Mouse (Mus musculus) CH12.LX (cell line): ENCODE data around the gene Klk1. TPM values are rescaled to one million over a fixed set of nuclear protein-coding genes. Genes with fewer than 3 reads are reported as not detected.

Experiments used
- DNase-seq: peaks from one replicate; pipeline ENCODE4 v3.0.0-alpha.2; 2013; ENCODE audit errors: extremely low read depth
- H3K27ac ChIP-seq: 2 replicates; pipeline ENCODE4 v1.5.1; 2012; ENCODE audit warnings: low read depth, mild to moderate bottlenecking, control low read depth, moderate library complexity; ENCODE audit not compliant: insufficient read depth
- H3K27me3 ChIP-seq: replicated peaks from 2 replicates; pipeline ENCODE3; 2012; ENCODE audit warnings: inconsistent platforms
- H3K36me3 ChIP-seq, 2 experiments: replicated peaks in 1 of 2; 2 replicates each; pipeline versions ENCODE3 to v1.6.1; 2012; ENCODE audit warnings: inconsistent platforms in 1 of 2, low read length in 1 of 2, mild to moderate bottlenecking in 1 of 2, mixed read lengths in 1 of 2, moderate library complexity in 1 of 2; ENCODE audit not compliant: control insufficient read depth in 1 of 2, insufficient read depth in 1 of 2
- H3K4me1 ChIP-seq, 2 experiments: 2 replicates each; pipeline ENCODE4 v1.6.1; 2012; ENCODE audit warnings: inconsistent platforms in 1 of 2, moderate library complexity in 1 of 2; ENCODE audit not compliant: insufficient read depth in 2 of 2, control insufficient read depth in 1 of 2
- H3K4me2 ChIP-seq: 2 replicates; pipeline ENCODE4 v1.6.1; 2012; ENCODE audit warnings: low read depth, mild to moderate bottlenecking, control low read depth; ENCODE audit not compliant: poor library complexity, insufficient read depth, severe bottlenecking
- H3K4me3 ChIP-seq, 3 experiments: fragments of 150-350 bp in 1 of 3; sonication (generic) in 1 of 3; replicated peaks in 1 of 3; 2 replicates each; pipeline versions ENCODE3 to v1.5.1; 2011 to 2012; ENCODE audit warnings: low read depth in 2 of 3, low read length in 2 of 3, mild to moderate bottlenecking in 2 of 3, moderate library complexity in 2 of 3, control low read depth in 1 of 3, improper control_type of control experiment in 1 of 3, inconsistent platforms in 1 of 3, mixed read lengths in 1 of 3; ENCODE audit not compliant: poor library complexity in 1 of 3
- H3K79me2 ChIP-seq: replicated peaks from 2 replicates; pipeline ENCODE4 v1.6.1; 2012; ENCODE audit warnings: mild to moderate bottlenecking, moderate library complexity; ENCODE audit not compliant: control insufficient read depth, poor library complexity, insufficient read depth, severe bottlenecking; ENCODE audit errors: extremely low read depth
- H3K9ac ChIP-seq: 2 replicates; pipeline ENCODE4 v1.6.1; 2012; ENCODE audit warnings: low read depth, mild to moderate bottlenecking, control low read depth, moderate library complexity; ENCODE audit not compliant: insufficient read depth
- H3K9me3 ChIP-seq: replicated peaks from 2 replicates; pipeline ENCODE3; 2012; ENCODE audit warnings: low read length, inconsistent platforms, mixed read lengths
- BHLHE40 ChIP-seq: IDR thresholded peaks from 2 replicates; pipeline ENCODE4 v1.6.1; 2011; ENCODE audit warnings: mild to moderate bottlenecking, low read depth, low read length, improper control_type of control experiment
- CHD1 ChIP-seq: IDR thresholded peaks from 2 replicates; pipeline ENCODE4 v1.6.1; 2012; ENCODE audit warnings: low read depth, low read length, improper control_type of control experiment, inconsistent platforms
- CHD2 ChIP-seq: IDR thresholded peaks from 2 replicates; pipeline ENCODE4 v1.6.1; 2011; ENCODE audit warnings: low read length, improper control_type of control experiment
- CTCF ChIP-seq, 2 experiments: IDR thresholded peaks in 1 of 2; conservative IDR thresholded peaks in 1 of 2; 2 replicates each; pipeline ENCODE4 v1.5.1; 2011 to 2012; ENCODE audit warnings: low read depth in 2 of 2, low read length in 2 of 2, improper control_type of control experiment in 1 of 2, inconsistent platforms in 1 of 2, mild to moderate bottlenecking in 1 of 2, moderate library complexity in 1 of 2
- E2F4 ChIP-seq: IDR thresholded peaks from 2 replicates; pipeline ENCODE4 v1.6.1; 2011; ENCODE audit warnings: low read depth, low read length, improper control_type of control experiment; ENCODE audit not compliant: insufficient replicate concordance
- ELF1 ChIP-seq: IDR thresholded peaks from 2 replicates; pipeline ENCODE4 v1.6.1; 2014; ENCODE audit warnings: low read depth, mild to moderate bottlenecking, inconsistent platforms, low read length, improper control_type of control experiment
- EP300 ChIP-seq: IDR thresholded peaks from 2 replicates; pipeline ENCODE4 v1.6.1; 2011; ENCODE audit warnings: low read length, improper control_type of control experiment
- ETS1 ChIP-seq: conservative IDR thresholded peaks from 2 replicates; pipeline ENCODE4 v1.6.1; 2012; ENCODE audit warnings: low read depth, mild to moderate bottlenecking, inconsistent platforms, low read length, improper control_type of control experiment, moderate library complexity
- GABPA ChIP-seq: IDR thresholded peaks from 2 replicates; pipeline ENCODE4 v1.6.1; 2012; ENCODE audit warnings: low read depth, low read length, improper control_type of control experiment, inconsistent platforms; ENCODE audit not compliant: insufficient replicate concordance
- HCFC1 ChIP-seq: IDR thresholded peaks from 2 replicates; pipeline ENCODE4 v1.6.1; 2012; ENCODE audit warnings: low read depth, mild to moderate bottlenecking, inconsistent platforms, low read length, improper control_type of control experiment
- IRF4 ChIP-seq: IDR thresholded peaks from 2 replicates; pipeline ENCODE4 v1.6.1; 2014; ENCODE audit warnings: low read depth, mild to moderate bottlenecking, inconsistent platforms, low read length, improper control_type of control experiment
- JUN ChIP-seq: IDR thresholded peaks from 2 replicates; pipeline ENCODE4 v1.6.1; 2011; ENCODE audit warnings: low read depth, mild to moderate bottlenecking, low read length, improper control_type of control experiment, moderate library complexity; ENCODE audit not compliant: insufficient read depth
- JUND ChIP-seq: conservative IDR thresholded peaks from 2 replicates; pipeline ENCODE4 v1.6.1; 2011; ENCODE audit warnings: low read depth, low read length, improper control_type of control experiment
- KAT2A ChIP-seq: IDR thresholded peaks from 2 replicates; pipeline ENCODE4 v1.6.1; 2012; ENCODE audit warnings: low read length, improper control_type of control experiment, inconsistent platforms; ENCODE audit not compliant: insufficient replicate concordance
- MAFK ChIP-seq: IDR thresholded peaks from 2 replicates; pipeline ENCODE4 v1.6.1; 2011; ENCODE audit warnings: low read length, improper control_type of control experiment; ENCODE audit not compliant: insufficient replicate concordance
- MAX ChIP-seq: IDR thresholded peaks from 2 replicates; pipeline ENCODE4 v1.6.1; 2011; ENCODE audit warnings: low read length, improper control_type of control experiment
- MAZ ChIP-seq: IDR thresholded peaks from 2 replicates; pipeline ENCODE4 v1.6.1; 2012; ENCODE audit warnings: low read depth, mild to moderate bottlenecking, inconsistent platforms, low read length, improper control_type of control experiment, moderate library complexity
- MEF2A ChIP-seq: IDR thresholded peaks from 2 replicates; pipeline ENCODE4 v1.6.1; 2014; ENCODE audit warnings: low read depth, mild to moderate bottlenecking, inconsistent platforms, low read length, improper control_type of control experiment, borderline replicate concordance
- MXI1 ChIP-seq: IDR thresholded peaks from 2 replicates; pipeline ENCODE4 v1.6.1; 2011; ENCODE audit warnings: mild to moderate bottlenecking, low read depth, low read length, improper control_type of control experiment
- MYC ChIP-seq: IDR thresholded peaks from 2 replicates; pipeline ENCODE4 v1.6.1; 2011; ENCODE audit warnings: low read depth, mild to moderate bottlenecking, improper control_type of control experiment, low read length
- NELFE ChIP-seq: IDR thresholded peaks from 2 replicates; pipeline ENCODE4 v1.6.1; 2011; ENCODE audit warnings: low read depth, low read length, improper control_type of control experiment
- NRF1 ChIP-seq: IDR thresholded peaks from 2 replicates; pipeline ENCODE4 v1.6.1; 2014; ENCODE audit warnings: low read depth, mild to moderate bottlenecking, inconsistent platforms, low read length, improper control_type of control experiment, moderate library complexity
- PAX5 ChIP-seq: IDR thresholded peaks from 2 replicates; pipeline ENCODE4 v1.6.1; 2012; ENCODE audit warnings: low read length, inconsistent platforms, mixed read lengths
- POLR2A ChIP-seq: IDR thresholded peaks from 2 replicates; pipeline ENCODE4 v1.6.1; 2011; ENCODE audit warnings: low read depth, mild to moderate bottlenecking, improper control_type of control experiment, low read length
- POLR2AphosphoS2 ChIP-seq: IDR thresholded peaks from 2 replicates; pipeline ENCODE4 v1.6.1; 2011; ENCODE audit warnings: low read depth, low read length, improper control_type of control experiment
- RAD21 ChIP-seq: IDR thresholded peaks from 2 replicates; pipeline ENCODE4 v1.6.1; 2011; ENCODE audit warnings: low read depth, mild to moderate bottlenecking, low read length, improper control_type of control experiment, moderate library complexity
- RCOR1 ChIP-seq: conservative IDR thresholded peaks from 2 replicates; pipeline ENCODE4 v1.6.1; 2012; ENCODE audit warnings: low read depth, mild to moderate bottlenecking, inconsistent platforms, low read length, improper control_type of control experiment
- SIN3A ChIP-seq: IDR thresholded peaks from 2 replicates; pipeline ENCODE4 v1.6.1; 2012; ENCODE audit warnings: low read length, improper control_type of control experiment, inconsistent platforms
- TBP ChIP-seq: conservative IDR thresholded peaks from 2 replicates; pipeline ENCODE4 v1.6.1; 2011; ENCODE audit warnings: low read depth, low read length, improper control_type of control experiment
- TCF12 ChIP-seq: IDR thresholded peaks from 2 replicates; pipeline ENCODE4 v1.6.1; 2014; ENCODE audit warnings: low read depth, mild to moderate bottlenecking, inconsistent platforms, low read length, improper control_type of control experiment
- UBTF ChIP-seq: IDR thresholded peaks from 2 replicates; pipeline ENCODE4 v1.6.1; 2012; ENCODE audit warnings: low read depth, mild to moderate bottlenecking, inconsistent platforms, low read length, improper control_type of control experiment, moderate library complexity
- USF1 ChIP-seq: IDR thresholded peaks from 2 replicates; pipeline ENCODE4 v1.6.1; 2014; ENCODE audit warnings: low read depth, mild to moderate bottlenecking, inconsistent platforms, low read length, improper control_type of control experiment
- USF2 ChIP-seq: conservative IDR thresholded peaks from 2 replicates; pipeline ENCODE4 v1.6.1; 2011; ENCODE audit warnings: low read depth, low read length, improper control_type of control experiment
- ZC3H11A ChIP-seq: IDR thresholded peaks from 2 replicates; pipeline ENCODE4 v1.6.1; 2012; ENCODE audit warnings: low read depth, mild to moderate bottlenecking, inconsistent platforms, low read length, improper control_type of control experiment
- ZKSCAN1 ChIP-seq: IDR thresholded peaks from 2 replicates; pipeline ENCODE4 v1.6.1; 2012; ENCODE audit warnings: low read depth, inconsistent platforms, low read length, improper control_type of control experiment, borderline replicate concordance
- ZMIZ1 ChIP-seq: IDR thresholded peaks from 2 replicates; pipeline ENCODE4 v1.6.1; 2012; ENCODE audit warnings: low read depth, mild to moderate bottlenecking, inconsistent platforms, low read length, improper control_type of control experiment
- ZNF384 ChIP-seq: IDR thresholded peaks from 2 replicates; pipeline ENCODE4 v1.6.1; 2012; ENCODE audit warnings: low read depth, low read length, improper control_type of control experiment, inconsistent platforms
- dilution Hi-C: fragments of 300-500 bp; cut with MboI; formaldehyde crosslinking; loops from 2 replicates; pipeline ENCODE4 v1.14.3; 2020; ENCODE audit warnings: low sequenced_read_pairs; ENCODE audit not compliant: extremely low pct_unique_long_range_greater_than_20kb, extremely low pct_ligation_motif_present
- in situ Hi-C: fragments of 300-500 bp; cut with MboI; formaldehyde crosslinking; loops from 3 replicates; pipeline ENCODE4 v1.14.3; 2019; ENCODE audit warnings: low sequenced_read_pairs, low pct_ligation_motif_present, low pct_unique_long_range_greater_than_20kb, mixed read lengths
- polyA plus RNA-seq: library from polyadenylated mRNA; unstranded; fragments of >175 nt; gene quantifications from 2 replicates; pipeline ENCODE4 v1.2.1, GENCODE M21; 2012; ENCODE audit warnings: low read depth; ENCODE audit not compliant: insufficient read length
- total RNA-seq, 2 experiments: library from RNA; depleted of rRNA; stranded (reverse); fragments of 300-350 nt in 1 of 2; fragments of >200 nt in 1 of 2; gene quantifications; 2 replicates each; pipeline ENCODE4 v1.2.3; 2012 to 2014

The Klk1 gene
- total and polyA plus RNA-seq, 3 experiments, result not detected

DNA sequence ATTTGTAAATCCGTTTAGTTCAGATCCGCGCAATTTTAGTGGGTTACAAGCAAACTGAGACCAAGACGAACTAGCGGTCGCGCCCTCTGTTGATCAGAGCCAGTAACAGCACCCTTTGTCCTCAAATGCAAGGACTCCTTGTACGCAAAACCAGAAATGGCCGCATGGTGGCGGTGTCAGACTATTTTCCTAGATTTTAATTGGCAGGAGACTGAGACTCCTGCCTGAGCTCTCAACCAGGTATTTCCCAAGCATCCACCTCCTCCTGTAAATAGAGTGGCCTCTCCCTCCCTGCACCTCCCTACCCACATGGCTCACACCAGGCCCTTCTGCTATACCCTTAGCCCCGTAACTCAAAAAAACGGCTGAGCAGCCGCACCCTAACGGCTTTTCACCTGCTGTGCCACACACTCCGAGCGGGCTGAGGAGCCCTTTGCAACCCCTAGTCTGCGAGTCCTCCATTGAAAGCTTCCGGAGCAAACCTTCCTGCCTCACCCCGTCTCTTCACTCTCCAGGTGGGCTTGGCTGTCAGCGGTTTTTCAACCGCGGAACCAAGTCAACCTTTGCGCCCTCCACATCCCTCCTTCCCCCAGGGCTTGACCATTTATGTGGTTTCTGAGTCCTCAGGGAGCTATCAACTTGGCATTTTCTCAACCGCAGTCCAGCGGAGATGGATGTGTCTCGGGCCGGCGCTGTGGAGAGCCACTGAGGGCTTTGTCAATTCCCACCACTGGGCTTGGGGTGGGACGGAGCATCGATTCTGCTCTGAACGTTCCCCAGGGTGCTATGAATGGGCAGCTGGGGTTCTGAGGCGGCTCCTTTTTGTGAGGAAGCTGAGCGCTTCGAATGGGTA lies 37.9 kb downstream of the Klk1 start:
- H3K4me2 ChIP-seq, result peak overlapping the region; percentile 33
- TF ChIP-seq NRF1 (peak; percentile 45), MAX (peak; percentile 32; the same call in 1 of the 2 replicates), MAZ (peak; percentile 60; the same call in 1 of the 2 replicates), MAFK (no peak), E2F4 (peak; percentile 38; the same call in 1 of the 2 replicates), IRF4 (peak; percentile 30; the same call in 1 of the 2 replicates), NELFE (peak; percentile 75; the same call in 1 of the 2 replicates), GABPA (no peak), CHD2 (no peak), ZKSCAN1 (no peak), JUN (no peak), CTCF (conservative IDR thresholded peaks at IDR 0.05 in 1 of 2, IDR thresholded peaks at IDR 0.05 in 1 of 2; ENCODE audit: low read depth in 2 of 2, low read length in 2 of 2) (peak; percentile 88 to 99), UBTF (no peak), ZMIZ1 (no peak), TBP (no peak), SIN3A (peak; percentile 50; the same call in 1 of the 2 replicates), MEF2A (peak; percentile 72; the same call in 1 of the 2 replicates), RAD21 (peak; percentile 95), EP300 (0 out of 2 replicates have a peak, but pooled peaks have one; percentile 2), MXI1 (no peak), RCOR1 (no peak), PAX5 (no peak), ZC3H11A (peak; percentile 90), CHD1 (no peak), POLR2AphosphoS2 (no peak), KAT2A (no peak), ZNF384 (peak; percentile 80), MYC (peak; percentile 65; the same call in 1 of the 2 replicates), TCF12 (0 out of 2 replicates have a peak, but pooled peaks have one; percentile 36), USF2 (no peak), POLR2A (no peak), ETS1 (no peak), USF1 (no peak), BHLHE40 (0 out of 2 replicates have a peak, but pooled peaks have one; percentile 27), ELF1 (peak; percentile 44; the same call in 1 of the 2 replicates), HCFC1 (peak; percentile 21; the same call in 1 of the 2 replicates), JUND (no peak; the same call in 1 of the 2 replicates)

More for the DNA sequence above, 37.9 kb downstream of the Klk1 start:
- no peak overlapping the region for H3K9ac ChIP-seq
- dilution Hi-C loops (no loop called here), in situ Hi-C loops (loop anchor here (5.0 to 10.0 kb wide), 3 partner anchors 84 to 382 kb away; partner anchors contain the start of genes Emc10 and Fam71e1)
- H3K27ac ChIP-seq, result no peak overlapping the region
- H3K9me3 ChIP-seq, result no peaks in the 10 kb centered on the region
- no peaks in the 10 kb centered on the region for H3K79me2 ChIP-seq
- no peak overlapping the region for H3K4me3 ChIP-seq
- H3K4me1 ChIP-seq, result peaks cover 0 to 5% of the 10 kb centered on the region in 2 experiments; a peak in 2 of 4 replicates
- peaks cover 33% of the 10 kb centered on the region for H3K27me3 ChIP-seq
- H3K36me3 ChIP-seq, result no peaks in the 10 kb centered on the region
- peak; percentile 92 for DNase-seq
